In the genomic region with DNA sequence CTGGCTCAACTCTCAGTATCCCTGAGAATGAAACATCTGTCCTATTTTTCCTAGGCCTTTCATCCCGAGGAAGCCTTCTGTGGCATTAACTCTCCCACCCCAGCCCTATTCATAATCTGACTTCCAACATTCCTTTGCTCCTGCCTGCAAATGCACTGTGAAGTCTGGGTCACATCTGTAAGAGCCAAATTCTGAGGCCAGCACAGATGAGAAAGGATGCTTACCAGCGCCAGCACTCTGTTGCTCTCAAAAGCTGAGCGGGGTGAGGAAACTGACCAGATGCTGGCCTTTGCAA, we compare ENCODE assay signal across 21 mouse cellular contexts. TPM values are rescaled to one million over a fixed set of nuclear protein-coding genes. Genes with fewer than 3 reads are reported as not detected.
DNase-seq lines count a peak whose midpoint lies in the region; ATAC-seq lines count a peak whose summit lies in the region.
"Had no signal": no experiment of that assay in that cellular context is flagged by ENCODE, and none has a peak within 500 bp of the region (broad histone marks: within the 10 kb centered on the region; RNA-seq: fewer than 3 reads in every experiment).

No protein-coding gene starts in this region.

- 0 out of 2 replicates have a peak, but pooled peaks cover 4% of the 10 kb centered on the region for H3K4me1 ChIP-seq in liver, embryonic 15.5 days (replicated peaks)
- no peaks in the 10 kb centered on the region; the same call in 1 of the 2 replicates for H3K4me1 ChIP-seq in embryonic facial prominence, embryonic 13.5 days
- H3K4me1 ChIP-seq: limb, embryonic 15.5 days; midbrain, embryonic 13.5 days had no signal

- H3K36me3 ChIP-seq in liver, embryonic 15.5 days (replicated peaks): peaks cover 5% of the 10 kb centered on the region; the same call in 1 of the 2 replicates
- H3K36me3 ChIP-seq in embryonic facial prominence, embryonic 13.5 days: peaks cover 16% of the 10 kb centered on the region
- H3K36me3 ChIP-seq in macrophage (ENCODE audit: inconsistent target): no peaks in the 10 kb centered on the region

- no peak for ATAC-seq in liver, embryonic 15.5 days (ENCODE audit: insufficient read depth)
- ATAC-seq in embryonic facial prominence, embryonic 13.5 days (ENCODE audit: insufficient number of reproducible peaks, insufficient read depth, low FRiP score, low TSS enrichment, low read depth): no peak
- ATAC-seq in erythroblast, adult 5-6 weeks (replicated peaks; ENCODE audit: low FRiP score, poor library complexity, severe bottlenecking): no peak
- ATAC-seq: forebrain, embryonic 14.5 days; hindbrain, postnatal 0 days; midbrain, embryonic 13.5 days had no signal

- no peak overlapping the region for H3K9ac ChIP-seq in liver, embryonic 15.5 days
- no peak overlapping the region for H3K9ac ChIP-seq in embryonic facial prominence, embryonic 13.5 days
- H3K9ac ChIP-seq: limb, embryonic 15.5 days; midbrain, embryonic 13.5 days had no signal

- 0 out of 2 replicates have a peak overlapping the region, but pooled peaks have one; percentile 33 for H3K27ac ChIP-seq in liver, embryonic 15.5 days (replicated peaks)
- peak overlapping the region; percentile 53 for H3K27ac ChIP-seq in embryonic facial prominence, embryonic 13.5 days
- peak overlapping the region; percentile 84 for H3K27ac ChIP-seq in macrophage
- H3K27ac ChIP-seq: hindbrain, postnatal 0 days; limb, embryonic 15.5 days; midbrain, embryonic 13.5 days had no signal

- no peaks in the 10 kb centered on the region for H3K9me3 ChIP-seq in liver, embryonic 15.5 days (replicated peaks)
- H3K9me3 ChIP-seq in embryonic facial prominence, embryonic 13.5 days: no peaks in the 10 kb centered on the region
- H3K9me3 ChIP-seq: G1E; limb, embryonic 15.5 days; midbrain, embryonic 13.5 days had no signal

- H3K4me3 ChIP-seq in liver, embryonic 15.5 days (replicated peaks): no peak overlapping the region
- no peak overlapping the region for H3K4me3 ChIP-seq in embryonic facial prominence, embryonic 13.5 days
- no peak overlapping the region for H3K4me3 ChIP-seq in macrophage (ENCODE audit: inconsistent target)
- H3K4me3 ChIP-seq: limb, embryonic 15.5 days; midbrain, embryonic 13.5 days had no signal

- no peak overlapping the region for H3K4me2 ChIP-seq in liver, embryonic 15.5 days
- H3K4me2 ChIP-seq in embryonic facial prominence, embryonic 13.5 days: no peak overlapping the region
- H3K4me2 ChIP-seq: limb, embryonic 15.5 days; midbrain, embryonic 13.5 days had no signal

- H3K79me2 ChIP-seq in macrophage (ENCODE audit: inconsistent target): no peaks in the 10 kb centered on the region

- 70% methylated on average over 3 of the region's 3 CpGs for WGBS in liver, embryonic 15.5 days (ENCODE audit: insufficient replicate concordance)
- WGBS in embryonic facial prominence, embryonic 13.5 days: 55% methylated on average over 3 of the region's 3 CpGs
- 78% methylated on average over 3 of the region's 3 CpGs for WGBS in macrophage (ENCODE audit: missing documents)

- peak; percentile 94 for DNase-seq in heart, adult 11 months
- no peak for DNase-seq in heart, postnatal 4 days
- DNase-seq in liver: no peak
- DNase-seq in adrenal gland, adult 8-10 months: no peak
- DNase-seq: cerebellum, adult 9-10 months; kidney, postnatal 14 days; layer of hippocampus, postnatal 36 days; lung, postnatal 14 days; thymus, postnatal 14 days had no signal

- H3K27me3 ChIP-seq in liver, embryonic 15.5 days: no peaks in the 10 kb centered on the region
- H3K27me3 ChIP-seq in embryonic facial prominence, embryonic 13.5 days: no peaks in the 10 kb centered on the region
- H3K27me3 ChIP-seq: limb, embryonic 15.5 days; midbrain, embryonic 13.5 days had no signal

RNA-seq across cellular contexts. Expression of a gene that starts 3.8 kb away (rescaled TPM):
- not detected for total RNA-seq in heart, postnatal 4 days (2021)
- not detected in 2 replicates for polyA plus RNA-seq in liver, embryonic 15.5 days (2015; fragmentation: Nextera tagmentation; extraction: Ambion mirVana)
- not detected in 2 replicates for polyA plus RNA-seq in embryonic facial prominence, embryonic 13.5 days (2015; fragmentation: Nextera tagmentation; extraction: Ambion mirVana)
- total RNA-seq in macrophage (2018; cell fraction: chromatin; rRNA removed): 1 to 10 TPM in 4 of 26 experiments, under 1 TPM in 4, not detected in 18; 0.53 to 2.3 (median 0.99) TPM
- 1 to 10 TPM in 18 of 26 experiments, under 1 TPM in 8; 0.56 to 2.1 (median 1.2) TPM for total RNA-seq in macrophage (2018; cell fraction: cytosol; rRNA removed)
- total RNA-seq in macrophage (2018; cell fraction: nucleus; rRNA removed): 1 to 10 TPM in 9 of 26 experiments, under 1 TPM in 11, not detected in 6; 0.48 to 1.9 (median 0.99) TPM
- polyA plus RNA-seq in macrophage (2018): 0.67 to 1.2 TPM (median 1.1 TPM) in 3 replicates
- not detected in 2 replicates for total RNA-seq in erythroblast, adult 5-6 weeks (2015; ENCODE audit: low replicate concordance)
- total RNA-seq in erythroblast, adult 5-6 weeks (2017; ENCODE audit: low replicate concordance): 0.70 TPM in 1 of 2 replicates, not detected in the other
- total RNA-seq in adrenal gland, adult 8-10 months (2022): under 1 TPM; 0.37 to 0.91 (median 0.45) TPM
- total RNA-seq: gastrocnemius, adult 8-10 months; hindbrain, postnatal 0 days had no signal
- polyA plus RNA-seq: C2C12; forebrain, embryonic 14.5 days; G1E; hindbrain, postnatal 0 days; midbrain, embryonic 13.5 days; neural tube, embryonic 11.5 days had no signal

RNA-seq across cellular contexts. Expression of a gene that starts 23.0 kb away (rescaled TPM):
- 1 to 10 TPM; 8.0 to 8.7 TPM for total RNA-seq in heart, postnatal 4 days (2021)
- polyA plus RNA-seq in liver, embryonic 15.5 days (2015; fragmentation: Nextera tagmentation; extraction: Ambion mirVana): 4.6 and 5.0 TPM in 2 replicates
- 26.6 and 27.5 TPM in 2 replicates for polyA plus RNA-seq in embryonic facial prominence, embryonic 13.5 days (2015; fragmentation: Nextera tagmentation; extraction: Ambion mirVana)
- total RNA-seq in macrophage (2018; cell fraction: chromatin; rRNA removed): 10 to 100 TPM in 9 of 26 experiments, 1 to 10 TPM in 17; 2.1 to 18.5 (median 7.5) TPM
- total RNA-seq in macrophage (2018; cell fraction: cytosol; rRNA removed): 10 to 100 TPM; 13.5 to 28.3 (median 21.0) TPM
- total RNA-seq in macrophage (2018; cell fraction: nucleus; rRNA removed): 10 to 100 TPM in 11 of 26 experiments, 1 to 10 TPM in 15; 2.7 to 21.3 (median 7.8) TPM
- polyA plus RNA-seq in macrophage (2018): 16.6 to 17.3 TPM (median 16.7 TPM) in 3 replicates
- total RNA-seq in erythroblast, adult 5-6 weeks (2015; ENCODE audit: low replicate concordance): 0.96 and 15.7 TPM in 2 replicates
- 3.7 and 8.1 TPM in 2 replicates for total RNA-seq in erythroblast, adult 5-6 weeks (2017; ENCODE audit: low replicate concordance)
- total RNA-seq in adrenal gland, adult 8-10 months (2022): 10 to 100 TPM in 2 of 4 experiments, 1 to 10 TPM in 2; 7.2 to 13.8 (median 9.2) TPM

RNA-seq across cellular contexts. Expression of a gene that starts 34.2 kb away (rescaled TPM):
- total RNA-seq in heart, postnatal 4 days (2021): 10 to 100 TPM; 90.4 to 97.4 TPM
- 38.3 and 39.5 TPM in 2 replicates for polyA plus RNA-seq in liver, embryonic 15.5 days (2015; fragmentation: Nextera tagmentation; extraction: Ambion mirVana)
- 34.2 TPM in 2 replicates for polyA plus RNA-seq in embryonic facial prominence, embryonic 13.5 days (2015; fragmentation: Nextera tagmentation; extraction: Ambion mirVana)
- total RNA-seq in macrophage (2018; cell fraction: chromatin; rRNA removed): 100 to 1,000 TPM in 10 of 26 experiments, 10 to 100 TPM in 16; 47.1 to 175 (median 80.7) TPM
- 100 to 1,000 TPM in 3 of 26 experiments, 10 to 100 TPM in 23; 45.4 to 108 (median 71.3) TPM for total RNA-seq in macrophage (2018; cell fraction: cytosol; rRNA removed)
- 100 to 1,000 TPM in 3 of 26 experiments, 10 to 100 TPM in 23; 54.3 to 120 (median 66.5) TPM for total RNA-seq in macrophage (2018; cell fraction: nucleus; rRNA removed)
- polyA plus RNA-seq in macrophage (2018): 32.5 to 74.9 TPM (median 60.1 TPM) in 3 replicates
- 73.6 and 103 TPM in 2 replicates for total RNA-seq in erythroblast, adult 5-6 weeks (2015; ENCODE audit: low replicate concordance)
- 164 and 198 TPM in 2 replicates for total RNA-seq in erythroblast, adult 5-6 weeks (2017; ENCODE audit: low replicate concordance)
- total RNA-seq in adrenal gland, adult 8-10 months (2022): 100 to 1,000 TPM in 1 of 4 experiments, 10 to 100 TPM in 3; 78.1 to 103 (median 87.3) TPM

Comparison
In these comparisons a context has a peak if more than half of its experiments do, and no peak if none do; other contexts are left out.
1. H3K27ac ChIP-seq: peak in every context shown above with its lines; median percentile 84 in macrophage; 53 in embryonic facial prominence, embryonic 13.5 days; 33 in liver, embryonic 15.5 days.